Mouse (Mus musculus) midbrain, postnatal 0 days (tissue): ENCODE results near the gene Pkib. TPM values are rescaled to one million over a fixed set of nuclear protein-coding genes. Genes with fewer than 3 reads are reported as not detected.
A peak's percentile ranks its signal among the peaks of the same experiment; 100 is the strongest.

Source experiments
- ATAC-seq: fragments of 200-750 bp; cut with Nextera tagmentation; 2 replicates; pipeline ENCODE4 v1.8.0; 2017; ENCODE audit warnings: moderate number of reproducible peaks, mild to moderate bottlenecking, moderate TSS enrichment, moderate library complexity; ENCODE audit not compliant: low FRiP score
- DNase-seq: peaks from one replicate; pipeline ENCODE4 v3.0.0-alpha.2; 2015; ENCODE audit warnings: low spot score
- H3K27ac ChIP-seq: fragments of 300-500 bp; sonication (generic); 2 replicates; pipeline ENCODE4 v1.5.1; 2014; ENCODE audit warnings: low read depth, mild to moderate bottlenecking, low read length, mixed read lengths
- H3K27me3 ChIP-seq: fragments of 300-500 bp; sonication (generic); 2 replicates; pipeline ENCODE4 v1.6.1; 2014; ENCODE audit warnings: low read length, control low read depth, mixed read lengths; ENCODE audit not compliant: insufficient read depth
- H3K36me3 ChIP-seq: fragments of 300-500 bp; sonication (generic); 2 replicates; pipeline ENCODE4 v1.6.1; 2014; ENCODE audit warnings: low read length, control low read depth, mixed read lengths; ENCODE audit not compliant: insufficient read depth
- H3K4me1 ChIP-seq: fragments of 300-500 bp; sonication (generic); 2 replicates; pipeline ENCODE4 v1.6.1; 2014; ENCODE audit warnings: mild to moderate bottlenecking, control low read depth, antibody characterized with exemption, low read length, mixed read lengths; ENCODE audit not compliant: insufficient read depth
- H3K4me2 ChIP-seq: fragments of 300-500 bp; sonication (generic); 2 replicates; pipeline ENCODE4 v1.6.1; 2014; ENCODE audit warnings: low read depth, mild to moderate bottlenecking, low read length, mixed read lengths; ENCODE audit not compliant: poor library complexity, severe bottlenecking
- H3K4me3 ChIP-seq: fragments of 300-500 bp; sonication (generic); 2 replicates; pipeline ENCODE4 v1.5.1; 2014; ENCODE audit warnings: low read depth, mild to moderate bottlenecking, low read length, moderate library complexity
- H3K9ac ChIP-seq: fragments of 300-500 bp; sonication (generic); replicated peaks from 2 replicates; pipeline ENCODE4 v1.6.1; 2014; ENCODE audit warnings: mild to moderate bottlenecking, low read length, moderate library complexity, mixed read lengths; ENCODE audit not compliant: poor library complexity, severe bottlenecking
- H3K9me3 ChIP-seq: fragments of 300-500 bp; sonication (generic); 2 replicates; pipeline ENCODE4 v1.6.1; 2016; ENCODE audit warnings: low read length, control low read depth
- CTCF ChIP-seq: IDR thresholded peaks from 2 replicates; pipeline ENCODE4 v1.5.1; 2016; ENCODE audit warnings: antibody characterized with exemption, mild to moderate bottlenecking
- WGBS: fragments of 180-500 bp; shearing (Covaris S2); extraction: QIAGEN DNeasy Blood & Tissue Kit; methylation state at CpG from one replicate; pipeline ENCODE4 v1.1.7; 2014; 5-methylcytosine and 5-hydroxymethylcytosine counted together
- polyA plus RNA-seq: library from polyadenylated mRNA; unstranded; fragments of >200 nt; fragmentation: Nextera tagmentation; extraction: Ambion mirVana; gene quantifications from 2 replicates; pipeline ENCODE4 v1.2.1, GENCODE M21; 2015
- total RNA-seq: library from RNA; depleted of rRNA; stranded (reverse); fragments of >200 nt; gene quantifications from 2 replicates; pipeline ENCODE4 v1.2.3, GENCODE M21; 2014

Pkib gene
- total and polyA plus RNA-seq, 2 experiments from 2014 or later: 0.60 to 6.7 TPM

- H3K27me3 ChIP-seq: no peaks in the 10 kb centered on the region
- no peaks in the 10 kb centered on the region for H3K9me3 ChIP-seq
- 91% methylated on average over 1 of the region's 1 CpGs for WGBS
- H3K4me1 ChIP-seq: no peaks in the 10 kb centered on the region
- no peak overlapping the region for H3K9ac ChIP-seq
- H3K4me3 ChIP-seq: no peak overlapping the region
- no peak overlapping the region for H3K27ac ChIP-seq
- no peak for TF ChIP-seq CTCF
- ATAC-seq (no peak), DNase-seq (no peak)
- H3K4me2 ChIP-seq: no peak overlapping the region
- no peaks in the 10 kb centered on the region for H3K36me3 ChIP-seq
Observed at GRCm38 (mm10) chr10:57653297-57653696, 21.5 kb downstream of the Pkib start.

- no peak overlapping the region for H3K4me3 ChIP-seq
- H3K27me3 ChIP-seq: no peaks in the 10 kb centered on the region
- TF ChIP-seq CTCF: no peak
- no peak overlapping the region for H3K9ac ChIP-seq
- 95% methylated on average over 3 of the region's 3 CpGs for WGBS
- H3K4me2 ChIP-seq: no peak overlapping the region
- no peaks in the 10 kb centered on the region for H3K9me3 ChIP-seq
- H3K4me1 ChIP-seq: no peaks in the 10 kb centered on the region
- H3K36me3 ChIP-seq: no peaks in the 10 kb centered on the region
- DNase-seq: no peak
- no peak overlapping the region for H3K27ac ChIP-seq
- no peak for ATAC-seq
Observed at GRCm38 (mm10) chr10:57660505-57660904, 28.7 kb downstream of the Pkib start.

- no peak overlapping the region for H3K9ac ChIP-seq
- H3K4me2 ChIP-seq: no peak overlapping the region
- ATAC-seq: no peak
- H3K4me1 ChIP-seq: no peaks in the 10 kb centered on the region
- no peak for TF ChIP-seq CTCF
- H3K36me3 ChIP-seq: no peaks in the 10 kb centered on the region
- H3K27me3 ChIP-seq: no peaks in the 10 kb centered on the region
- H3K27ac ChIP-seq: no peak overlapping the region
- DNase-seq: peak; percentile 19
- no peak overlapping the region for H3K4me3 ChIP-seq
- no peaks in the 10 kb centered on the region for H3K9me3 ChIP-seq
- 85% methylated on average over 1 of the region's 1 CpGs for WGBS
Observed at GRCm38 (mm10) chr10:57663758-57664157, 32.0 kb downstream of the Pkib start.

GRCm38 (mm10) chr10:57664253-57664652, 32.5 kb downstream of the Pkib start:
- Histone ChIP-seq H3K36me3 (no peaks in the 10 kb centered on the region), H3K27me3 (no peaks in the 10 kb centered on the region), H3K4me3 (no peak overlapping the region), H3K9me3 (no peaks in the 10 kb centered on the region), H3K4me1 (no peaks in the 10 kb centered on the region), H3K9ac (no peak overlapping the region), H3K27ac (no peak overlapping the region), H3K4me2 (no peak overlapping the region)
- ATAC-seq (no peak), DNase-seq (no peak)
- 96% methylated on average over 2 of the region's 2 CpGs for WGBS
- no peak for TF ChIP-seq CTCF

- DNase-seq: no peak
Observed at GRCm38 (mm10) chr10:57675740-57676139, 44.0 kb downstream of the Pkib start.

GRCm38 (mm10) chr10:57687999-57688398, 56.2 kb downstream of the Pkib start:
- WGBS: 81% methylated on average over 3 of the region's 3 CpGs
- ATAC-seq: no peak

More at GRCm38 (mm10) chr10:57675740-57676139, 44.0 kb downstream of the Pkib start:
- H3K36me3 ChIP-seq: no peaks in the 10 kb centered on the region
- H3K27ac ChIP-seq: no peak overlapping the region
- no peak for TF ChIP-seq CTCF
- ATAC-seq: no peak
- H3K4me3 ChIP-seq: no peak overlapping the region
- H3K27me3 ChIP-seq: no peaks in the 10 kb centered on the region
- no peaks in the 10 kb centered on the region for H3K4me1 ChIP-seq
- H3K4me2 ChIP-seq: no peak overlapping the region
- no peak overlapping the region for H3K9ac ChIP-seq
- no peaks in the 10 kb centered on the region for H3K9me3 ChIP-seq

More at GRCm38 (mm10) chr10:57687999-57688398, 56.2 kb downstream of the Pkib start:
- Histone ChIP-seq H3K4me3 (no peak overlapping the region), H3K9ac (no peak overlapping the region), H3K9me3 (no peaks in the 10 kb centered on the region), H3K4me1 (no peaks in the 10 kb centered on the region), H3K27me3 (no peaks in the 10 kb centered on the region), H3K4me2 (no peak overlapping the region), H3K27ac (no peak overlapping the region), H3K36me3 (no peaks in the 10 kb centered on the region)
- no peak for TF ChIP-seq CTCF
- no peak for DNase-seq
